Mouse (Mus musculus) forebrain, postnatal 0 days (tissue): Measurements from ENCODE around the gene Wtap. TPM values are rescaled to one million over a fixed set of nuclear protein-coding genes. Genes with fewer than 3 reads are reported as not detected.
A peak's percentile ranks its signal among the peaks of the same experiment; 100 is the strongest.
"Not testable (repeated sequence)": the region's sequence is repeated elsewhere in the genome, so short reads cannot be mapped to it uniquely, and the experiment has no call there.

Source experiments
- ATAC-seq: fragments of 200-750 bp; cut with Nextera tagmentation; 2 replicates; pipeline ENCODE4 v1.8.0; 2017; ENCODE audit warnings: mild to moderate bottlenecking, moderate library complexity
- DNase-seq: peaks from one replicate; pipeline ENCODE4 v3.0.0-alpha.2; 2015
- H3K27ac ChIP-seq: fragments of 300-500 bp; sonication (generic); 2 replicates; pipeline ENCODE4 v1.5.1; 2014; ENCODE audit warnings: low read depth, mild to moderate bottlenecking, antibody characterized with exemption, low read length, moderate library complexity, mixed read lengths
- H3K27me3 ChIP-seq: fragments of 300-500 bp; sonication (generic); 2 replicates; pipeline ENCODE4 v1.6.1; 2014; ENCODE audit warnings: mild to moderate bottlenecking, low read length, mixed read lengths; ENCODE audit not compliant: insufficient read depth
- H3K36me3 ChIP-seq: fragments of 300-500 bp; sonication (generic); 2 replicates; pipeline ENCODE4 v1.6.1; 2014; ENCODE audit warnings: mild to moderate bottlenecking, moderate library complexity; ENCODE audit not compliant: insufficient read depth
- H3K4me1 ChIP-seq: fragments of 300-500 bp; sonication (generic); 2 replicates; pipeline ENCODE4 v1.6.1; 2014; ENCODE audit warnings: antibody characterized with exemption; ENCODE audit not compliant: insufficient read depth
- H3K4me2 ChIP-seq: fragments of 300-500 bp; sonication (generic); 2 replicates; pipeline ENCODE4 v1.6.1; 2014; ENCODE audit warnings: low read depth, mild to moderate bottlenecking, moderate library complexity
- H3K4me3 ChIP-seq: fragments of 300-500 bp; sonication (generic); 2 replicates; pipeline ENCODE4 v1.5.1; 2014; ENCODE audit warnings: low read depth, low read length, mixed read lengths
- H3K9ac ChIP-seq: fragments of 300-500 bp; sonication (generic); 2 replicates; pipeline ENCODE4 v1.6.1; 2014; ENCODE audit warnings: mild to moderate bottlenecking
- H3K9me3 ChIP-seq: fragments of 300-500 bp; sonication (generic); 2 replicates; pipeline ENCODE4 v1.6.1; 2016; ENCODE audit warnings: low read length
- CTCF ChIP-seq: sonication (generic); IDR thresholded peaks from 2 replicates; pipeline ENCODE4 v1.5.1; 2016; ENCODE audit warnings: antibody characterized with exemption, control low read depth, low read depth
- WGBS: fragments of 180-500 bp; shearing (Covaris S2); extraction: QIAGEN DNeasy Blood & Tissue Kit; methylation state at CpG from one replicate; pipeline ENCODE4 v1.1.7; 2014; 5-methylcytosine and 5-hydroxymethylcytosine counted together
- polyA plus RNA-seq: library from polyadenylated mRNA; unstranded; fragments of >200 nt; fragmentation: Nextera tagmentation; extraction: Ambion mirVana; gene quantifications from 2 replicates; pipeline ENCODE4 v1.2.1, GENCODE M21; 2015
- total RNA-seq: library from RNA; depleted of rRNA; stranded (reverse); fragments of >200 nt; gene quantifications from 2 replicates; pipeline ENCODE4 v1.2.3, GENCODE M21; 2014

The Wtap gene
- total and polyA plus RNA-seq, 2 experiments from 2014 or later: 111 to 148 TPM

DNA sequence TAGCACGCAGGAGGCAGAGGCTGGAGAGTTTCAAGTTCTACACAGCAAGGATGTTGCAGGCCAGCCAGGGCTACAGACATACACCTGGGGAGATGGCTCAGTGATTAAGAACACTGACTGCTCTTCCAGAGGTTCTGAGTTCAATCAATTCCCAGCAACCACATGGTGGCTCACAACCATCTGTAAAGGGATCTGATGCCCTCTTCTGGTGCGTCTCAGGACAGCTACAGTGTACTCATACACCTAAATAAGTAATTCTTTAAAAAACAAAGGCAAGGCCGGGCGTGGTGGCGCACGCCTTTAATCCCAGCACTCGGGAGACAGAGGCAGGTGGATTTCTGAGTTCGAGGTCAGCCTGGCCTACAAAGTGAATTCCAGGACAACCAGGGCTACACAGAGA is 5.9 kb downstream of the Wtap start:
- WGBS: 92% methylated on average over 8 of the region's 8 CpGs
- H3K4me2 ChIP-seq, DNase-seq, H3K36me3 ChIP-seq, H3K27me3 ChIP-seq, H3K9ac ChIP-seq, H3K9me3 ChIP-seq, H3K27ac ChIP-seq, H3K4me3 ChIP-seq, ATAC-seq: not testable (repeated sequence)
- peak; percentile 13; the same call in 1 of the 2 replicates for TF ChIP-seq CTCF
- peaks cover 15% of the 10 kb centered on the region for H3K4me1 ChIP-seq

- Histone ChIP-seq H3K36me3 (peaks cover 31% of the 10 kb centered on the region), H3K27me3 (no peaks in the 10 kb centered on the region), H3K9me3 (no peaks in the 10 kb centered on the region), H3K27ac (no peak overlapping the region), H3K4me1 (peaks cover 6% of the 10 kb centered on the region), H3K4me3 (no peak overlapping the region), H3K9ac (no peak overlapping the region), H3K4me2 (no peak overlapping the region)
- ATAC-seq (no peak), DNase-seq (no peak)
- 93% methylated on average over 2 of the region's 2 CpGs for WGBS
- TF ChIP-seq CTCF: no peak
These were observed 10.0 kb downstream of the Wtap start for GRCm38 (mm10) chr17:12983988-12984387.

DNA sequence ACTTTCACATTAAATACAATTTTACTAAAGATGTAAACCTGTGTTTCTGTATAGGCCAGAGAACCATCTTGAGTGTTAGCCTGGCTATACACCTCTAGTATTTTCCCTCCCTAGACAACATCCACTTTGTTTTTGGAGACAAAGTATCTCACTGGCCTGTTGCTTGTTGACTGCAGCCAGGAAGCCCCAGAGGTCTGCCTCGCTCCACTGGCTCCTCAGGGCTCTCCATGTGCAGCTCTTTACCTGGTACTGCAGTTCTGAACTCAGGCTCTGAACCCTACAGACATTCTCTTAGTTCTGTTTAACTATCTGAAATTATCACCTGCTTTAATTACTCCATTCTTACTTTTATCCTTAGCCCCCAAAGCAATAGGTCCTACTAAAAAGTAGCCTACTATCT is 15.4 kb downstream of the Wtap start:
- H3K27ac ChIP-seq: no peak overlapping the region
- no peak overlapping the region for H3K4me2 ChIP-seq
- peaks cover 50% of the 10 kb centered on the region for H3K36me3 ChIP-seq
- H3K4me1 ChIP-seq: no peaks in the 10 kb centered on the region
- no peak overlapping the region for H3K9ac ChIP-seq
- H3K27me3 ChIP-seq: no peaks in the 10 kb centered on the region
- H3K9me3 ChIP-seq: no peaks in the 10 kb centered on the region
- H3K4me3 ChIP-seq: no peak overlapping the region
- no peak for DNase-seq
- TF ChIP-seq CTCF: no peak
- 100% methylated on average over 1 of the region's 1 CpGs for WGBS
- no peak for ATAC-seq

GRCm38 (mm10) chr17:12973851-12974250 is 20.1 kb downstream of the Wtap start:
- WGBS: 71% methylated on average over 2 of the region's 2 CpGs
- Histone ChIP-seq H3K9ac (no peak overlapping the region), H3K4me3 (no peak overlapping the region), H3K4me1 (no peaks in the 10 kb centered on the region), H3K27ac (no peak overlapping the region), H3K4me2 (no peak overlapping the region), H3K9me3 (no peaks in the 10 kb centered on the region), H3K27me3 (no peaks in the 10 kb centered on the region), H3K36me3 (peaks cover 40% of the 10 kb centered on the region)
- DNase-seq (no peak), ATAC-seq (no peak)
- TF ChIP-seq CTCF: no peak

GRCm38 (mm10) chr17:12967173-12967572 is 26.8 kb downstream of the Wtap start:
- WGBS: 96% methylated on average over 2 of the region's 2 CpGs

DNA sequence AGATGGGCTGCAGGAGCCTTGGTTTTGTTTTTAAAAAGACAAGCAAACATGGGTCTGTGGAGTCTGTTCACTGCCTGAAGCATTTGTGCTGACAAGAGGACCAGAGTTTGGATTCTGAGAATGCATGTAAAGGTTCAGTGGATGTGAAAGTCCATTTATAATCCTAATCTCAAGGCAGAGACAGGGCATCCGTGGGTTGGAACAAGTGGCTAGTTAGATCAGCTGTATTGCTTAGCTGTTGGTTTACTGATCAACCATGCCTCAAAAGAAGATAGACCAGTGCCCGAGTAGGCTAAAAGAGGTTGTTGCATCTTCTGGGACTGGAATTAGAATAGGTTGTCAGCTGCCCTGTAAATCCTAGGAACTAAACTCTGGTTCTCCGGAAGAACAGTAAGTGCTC is 30.5 kb downstream of the Wtap start:
- no peak overlapping the region for H3K4me3 ChIP-seq
- ATAC-seq (no peak), DNase-seq (no peak)
- H3K27me3 ChIP-seq: no peaks in the 10 kb centered on the region
- H3K4me1 ChIP-seq: peaks cover 13% of the 10 kb centered on the region
- no peak overlapping the region for H3K27ac ChIP-seq
- H3K4me2 ChIP-seq: no peak overlapping the region
- no peak overlapping the region for H3K9ac ChIP-seq
- 86% methylated on average over 3 of the region's 3 CpGs for WGBS
- no peak for TF ChIP-seq CTCF
- H3K9me3 ChIP-seq: no peaks in the 10 kb centered on the region
- H3K36me3 ChIP-seq: peaks cover 20% of the 10 kb centered on the region

More at GRCm38 (mm10) chr17:12967173-12967572, 26.8 kb downstream of the Wtap start:
- Histone ChIP-seq H3K27me3 (no peaks in the 10 kb centered on the region), H3K36me3 (peaks cover 30% of the 10 kb centered on the region), H3K4me3 (no peak overlapping the region), H3K4me1 (no peaks in the 10 kb centered on the region), H3K27ac (no peak overlapping the region), H3K4me2 (no peak overlapping the region), H3K9me3 (no peaks in the 10 kb centered on the region), H3K9ac (no peak overlapping the region)
- DNase-seq (no peak), ATAC-seq (no peak)
- no peak for TF ChIP-seq CTCF

GRCm38 (mm10) chr17:12960331-12960873 is 33.6 kb downstream of the Wtap start, which contains the start of gene Acat2:
TSS of gene Acat2 (minus strand) at chr17:12960747.
- peak within 1 kb of the TSS; percentile 83 for H3K27ac ChIP-seq
- under 1% methylated on average over 38 of the region's 42 CpGs for WGBS
- no peaks in the 10 kb centered on the region for H3K9me3 ChIP-seq
- peak; percentile 99 for ATAC-seq
- peaks cover 16% of the 10 kb centered on the region for H3K4me1 ChIP-seq
- DNase-seq: peak; percentile 97
- peaks cover 16% of the 10 kb centered on the region; the same call in 1 of the 2 replicates for H3K36me3 ChIP-seq
- H3K9ac ChIP-seq: peak within 1 kb of the TSS; percentile 58
- peak within 1 kb of the TSS; percentile 79 for H3K4me2 ChIP-seq
- no peaks in the 10 kb centered on the region for H3K27me3 ChIP-seq
- no peak for TF ChIP-seq CTCF
- peak within 1 kb of the TSS; percentile 64 for H3K4me3 ChIP-seq

DNA sequence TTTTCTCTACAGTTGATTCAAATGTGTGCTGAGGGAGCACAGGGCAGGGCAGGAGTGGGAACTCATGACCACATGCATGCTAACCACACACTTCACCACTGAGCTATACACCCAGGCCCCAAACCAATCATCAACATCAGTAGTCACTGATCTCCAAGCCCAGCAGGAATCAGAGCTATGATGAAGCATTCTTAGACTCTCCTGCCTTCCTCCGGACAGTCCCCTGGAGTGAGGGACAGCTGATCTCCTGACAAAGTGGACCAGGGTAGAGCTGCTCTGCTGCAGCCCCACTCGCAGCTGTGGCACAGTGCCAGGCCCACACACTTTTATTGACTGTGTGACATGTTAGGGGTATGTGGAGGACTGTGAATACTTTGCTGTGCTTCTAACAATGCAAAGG is 34.6 kb downstream of the Wtap start:
- not testable (repeated sequence) for H3K27me3 ChIP-seq, H3K9me3 ChIP-seq, H3K9ac ChIP-seq, H3K27ac ChIP-seq, H3K4me3 ChIP-seq, ATAC-seq, DNase-seq
- H3K4me1 ChIP-seq: peaks cover 16% of the 10 kb centered on the region
- peak overlapping the region; percentile 40 for H3K4me2 ChIP-seq
- WGBS: 13% methylated on average over 1 of the region's 2 CpGs
- H3K36me3 ChIP-seq: peaks cover 16% of the 10 kb centered on the region; the same call in 1 of the 2 replicates
